Mouse (Mus musculus) stomach, embryonic 14.5 days (tissue): ENCODE measurements around the gene Trappc10. TPM values are rescaled to one million over a fixed set of nuclear protein-coding genes. Genes with fewer than 3 reads are reported as not detected.

Experiments
- ATAC-seq: fragments of 200-750 bp; cut with Nextera tagmentation; 2 replicates; pipeline ENCODE4 v1.8.0; 2017; ENCODE audit warnings: low read depth, moderate TSS enrichment; ENCODE audit not compliant: insufficient number of reproducible peaks, insufficient read depth, low FRiP score
- H3K27ac ChIP-seq: fragments of 300-500 bp; sonication (generic); 2 replicates; pipeline ENCODE4 v1.5.1; 2014; ENCODE audit warnings: mild to moderate bottlenecking, low read length, moderate library complexity, mixed read lengths
- H3K27me3 ChIP-seq: fragments of 300-500 bp; sonication (generic); 2 replicates; pipeline ENCODE4 v1.6.1; 2014; ENCODE audit warnings: low read length, control low read depth, mixed read lengths; ENCODE audit not compliant: control insufficient read depth, insufficient read depth
- H3K36me3 ChIP-seq: fragments of 300-500 bp; sonication (generic); 2 replicates; pipeline ENCODE4 v1.6.1; 2014; ENCODE audit warnings: mild to moderate bottlenecking, control low read depth, low read length, moderate library complexity, mixed read lengths; ENCODE audit not compliant: control insufficient read depth, insufficient read depth
- H3K4me1 ChIP-seq: fragments of 300-500 bp; sonication (generic); 2 replicates; pipeline ENCODE4 v1.6.1; 2014; ENCODE audit warnings: low read length, control low read depth, mixed read lengths; ENCODE audit not compliant: control insufficient read depth, insufficient read depth
- H3K4me2 ChIP-seq: fragments of 300-500 bp; sonication (generic); replicated peaks from 2 replicates; pipeline ENCODE4 v1.6.1; 2014; ENCODE audit warnings: low read depth, low read length, control low read depth
- H3K4me3 ChIP-seq: fragments of 300-500 bp; sonication (generic); 2 replicates; pipeline ENCODE4 v1.5.1; 2014; ENCODE audit warnings: low read depth, low read length, control low read depth
- H3K9ac ChIP-seq: fragments of 300-500 bp; sonication (generic); replicated peaks from 2 replicates; pipeline ENCODE4 v1.6.1; 2014; ENCODE audit warnings: low read depth, mild to moderate bottlenecking, control low read depth, low read length, moderate library complexity, mixed read lengths
- H3K9me3 ChIP-seq: fragments of 300-500 bp; sonication (generic); 2 replicates; pipeline ENCODE4 v1.6.1; 2016; ENCODE audit warnings: low read depth, low read length, control low read depth; ENCODE audit not compliant: control insufficient read depth
- WGBS: fragments of 180-500 bp; shearing (Covaris S2); extraction: QIAGEN DNeasy Blood & Tissue Kit; methylation state at CpG from one replicate; pipeline ENCODE4 v1.1.7; 2014; 5-methylcytosine and 5-hydroxymethylcytosine counted together
- polyA plus RNA-seq: library from polyadenylated mRNA; unstranded; fragments of >200 nt; fragmentation: Nextera tagmentation; extraction: Ambion mirVana; gene quantifications from 2 replicates; pipeline ENCODE4 v1.2.1, GENCODE M21; 2014

Gene Trappc10
- polyA plus RNA-seq, 1 experiment from 2014 or later, result 14.7 TPM

GRCm38 (mm10) chr10:78232301-78232980 is 12.0 kb downstream of the Trappc10 start:
- Histone ChIP-seq H3K9me3 (no peaks in the 10 kb centered on the region), H3K27ac (no peak overlapping the region), H3K4me3 (no peak overlapping the region), H3K9ac (no peak overlapping the region), H3K27me3 (no peaks in the 10 kb centered on the region), H3K36me3 (peaks cover 17% of the 10 kb centered on the region; the same call in 1 of the 2 replicates), H3K4me2 (no peak overlapping the region), H3K4me1 (no peaks in the 10 kb centered on the region)
- WGBS, result 84% methylated on average over 4 of the region's 4 CpGs
- no peak for ATAC-seq

- Histone ChIP-seq H3K9me3 (no peaks in the 10 kb centered on the region), H3K4me2 (no peak overlapping the region), H3K36me3 (peaks cover 23% of the 10 kb centered on the region; the same call in 1 of the 2 replicates), H3K9ac (no peak overlapping the region), H3K27me3 (no peaks in the 10 kb centered on the region), H3K4me1 (no peaks in the 10 kb centered on the region), H3K27ac (no peak overlapping the region), H3K4me3 (no peak overlapping the region)
- WGBS, result 90% methylated on average over 5 of the region's 5 CpGs
- ATAC-seq, result no peak
Observed at GRCm38 (mm10) chr10:78228560-78228928, 15.9 kb downstream of the Trappc10 start.

DNA sequence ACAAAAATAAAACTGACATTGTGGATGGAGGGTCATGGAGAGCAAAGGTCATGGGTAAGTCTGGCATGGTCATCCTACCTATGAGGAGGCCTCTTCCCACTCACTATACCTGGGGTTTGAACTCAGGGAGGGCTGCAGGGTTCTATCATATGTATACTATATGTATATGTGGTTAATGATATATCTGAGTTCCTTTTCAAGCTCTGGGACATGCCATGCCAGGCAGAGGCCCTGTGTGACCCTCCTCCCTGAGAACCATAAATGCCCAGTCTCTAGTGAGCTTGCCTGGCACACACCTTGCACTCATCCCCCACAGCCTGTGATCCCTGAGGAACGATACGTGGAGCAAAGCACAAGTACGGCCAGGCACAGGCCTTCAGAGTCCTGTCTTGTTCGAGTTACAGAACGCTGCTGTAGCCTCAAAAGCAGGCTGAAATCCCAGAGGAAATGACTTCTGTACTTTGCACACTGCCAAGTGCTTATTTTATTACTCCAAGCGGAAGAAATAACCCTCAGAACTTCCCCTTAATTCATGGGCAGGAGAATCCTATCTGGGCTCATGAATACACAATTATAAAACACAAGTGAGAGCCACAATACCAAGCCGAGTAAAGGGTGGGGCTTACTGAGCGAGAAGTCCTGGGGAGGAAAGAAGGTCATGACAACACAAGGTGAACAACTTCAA is 16.4 kb downstream of the Trappc10 start:
- H3K36me3 ChIP-seq, result peaks cover 23% of the 10 kb centered on the region; the same call in 1 of the 2 replicates
- no peak overlapping the region for H3K4me2 ChIP-seq
- no peak overlapping the region for H3K27ac ChIP-seq
- H3K4me1 ChIP-seq, result no peaks in the 10 kb centered on the region
- 90% methylated on average over 8 of the region's 8 CpGs for WGBS
- no peak overlapping the region for H3K9ac ChIP-seq
- H3K27me3 ChIP-seq, result no peaks in the 10 kb centered on the region
- H3K9me3 ChIP-seq, result no peaks in the 10 kb centered on the region
- H3K4me3 ChIP-seq, result no peak overlapping the region
- ATAC-seq, result no peak

DNA sequence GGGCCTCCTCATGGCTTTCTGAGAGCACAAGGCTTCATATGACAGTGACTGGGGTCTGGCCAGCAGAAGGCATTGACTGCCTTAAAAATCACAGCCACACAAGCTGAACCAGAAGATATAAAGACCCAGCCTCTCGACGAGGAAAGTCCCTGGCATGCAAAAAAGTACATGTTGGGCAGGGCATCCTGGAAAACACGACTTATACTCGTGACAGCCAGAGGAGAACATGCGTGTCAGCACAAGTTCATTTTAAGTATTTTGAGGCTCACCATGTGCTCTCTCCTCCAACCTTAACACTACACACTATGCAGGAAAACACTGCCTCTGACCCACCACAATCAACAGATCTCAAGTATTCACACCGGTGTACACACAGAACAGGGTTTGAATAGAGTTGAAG is 20.3 kb downstream of the Trappc10 start:
- Histone ChIP-seq H3K9me3 (no peaks in the 10 kb centered on the region), H3K4me2 (no peak overlapping the region), H3K4me3 (no peak overlapping the region), H3K9ac (no peak overlapping the region), H3K27ac (no peak overlapping the region), H3K4me1 (no peaks in the 10 kb centered on the region), H3K27me3 (no peaks in the 10 kb centered on the region), H3K36me3 (peaks cover 23% of the 10 kb centered on the region)
- no peak for ATAC-seq
- 94% methylated on average over 6 of the region's 6 CpGs for WGBS

DNA sequence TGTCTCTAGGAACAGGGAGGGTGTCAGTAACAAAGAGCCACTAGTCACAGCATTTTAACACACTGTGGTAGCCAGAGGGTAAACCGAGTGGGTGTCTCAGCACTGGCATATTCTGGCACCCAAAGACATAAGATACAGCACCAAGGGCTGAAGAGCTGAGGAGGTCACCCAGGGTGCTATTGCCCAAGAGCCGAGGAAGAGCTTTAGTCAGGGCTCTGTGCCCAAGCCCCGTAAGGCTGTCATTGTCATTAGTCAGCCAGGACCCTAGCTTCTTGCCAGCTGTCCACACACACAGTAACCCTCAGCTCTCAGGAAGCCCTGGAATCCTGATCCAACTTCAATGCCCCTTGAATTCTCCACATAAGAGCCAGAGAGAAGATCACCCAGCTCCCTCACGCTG is 21.5 kb downstream of the Trappc10 start:
- Histone ChIP-seq H3K4me1 (no peaks in the 10 kb centered on the region), H3K4me2 (no peak overlapping the region), H3K4me3 (no peak overlapping the region), H3K36me3 (peaks cover 21% of the 10 kb centered on the region), H3K9ac (no peak overlapping the region), H3K27ac (no peak overlapping the region), H3K9me3 (no peaks in the 10 kb centered on the region), H3K27me3 (no peaks in the 10 kb centered on the region)
- 81% methylated on average over 4 of the region's 4 CpGs for WGBS
- no peak for ATAC-seq

- Histone ChIP-seq H3K9ac (no peak overlapping the region), H3K9me3 (no peaks in the 10 kb centered on the region), H3K27me3 (no peaks in the 10 kb centered on the region), H3K27ac (no peak overlapping the region), H3K4me2 (no peak overlapping the region), H3K36me3 (peaks cover 19% of the 10 kb centered on the region), H3K4me3 (no peak overlapping the region), H3K4me1 (no peaks in the 10 kb centered on the region)
- WGBS, result 90% methylated on average over 7 of the region's 7 CpGs
- no peak for ATAC-seq
Observed at GRCm38 (mm10) chr10:78221315-78221714, 23.1 kb downstream of the Trappc10 start.

- no peaks in the 10 kb centered on the region for H3K9me3 ChIP-seq
- no peak overlapping the region for H3K27ac ChIP-seq
- no peaks in the 10 kb centered on the region for H3K4me1 ChIP-seq
- no peaks in the 10 kb centered on the region for H3K27me3 ChIP-seq
- no peak overlapping the region for H3K4me2 ChIP-seq
- H3K4me3 ChIP-seq, result no peak overlapping the region
- no peak for ATAC-seq
- H3K36me3 ChIP-seq, result peaks cover 29% of the 10 kb centered on the region
- no peak overlapping the region for H3K9ac ChIP-seq
- WGBS, result 85% methylated on average over 1 of the region's 1 CpGs
Observed at GRCm38 (mm10) chr10:78219528-78219927, 24.9 kb downstream of the Trappc10 start.

GRCm38 (mm10) chr10:78218576-78218975 is 25.9 kb downstream of the Trappc10 start:
- peaks cover 38% of the 10 kb centered on the region for H3K36me3 ChIP-seq
- H3K9ac ChIP-seq, result no peak overlapping the region
- H3K4me1 ChIP-seq, result no peaks in the 10 kb centered on the region
- no peak for ATAC-seq
- H3K9me3 ChIP-seq, result no peaks in the 10 kb centered on the region
- H3K27ac ChIP-seq, result no peak overlapping the region
- H3K27me3 ChIP-seq, result no peaks in the 10 kb centered on the region
- H3K4me2 ChIP-seq, result no peak overlapping the region
- 92% methylated on average over 6 of the region's 6 CpGs for WGBS
- no peak overlapping the region for H3K4me3 ChIP-seq
